Mouse (Mus musculus) neural tube, embryonic 13.5 days (tissue): Measurements from ENCODE around the gene Eif5a2. TPM values are rescaled to one million over a fixed set of nuclear protein-coding genes. Genes with fewer than 3 reads are reported as not detected.
A peak's percentile ranks its signal among the peaks of the same experiment; 100 is the strongest.
"Not testable (repeated sequence)": the region's sequence is repeated elsewhere in the genome, so short reads cannot be mapped to it uniquely, and the experiment has no call there.

Experiments used
- ATAC-seq: fragments of 200-750 bp; cut with Nextera tagmentation; 2 replicates; pipeline ENCODE4 v1.8.0; 2017; ENCODE audit warnings: low read depth, mild to moderate bottlenecking, moderate TSS enrichment, moderate library complexity
- H3K27ac ChIP-seq: fragments of 300-500 bp; sonication (generic); replicated peaks from 2 replicates; pipeline ENCODE4 v1.5.1; 2015; ENCODE audit warnings: moderate library complexity, mild to moderate bottlenecking, inconsistent platforms
- H3K27me3 ChIP-seq: fragments of 300-500 bp; sonication (generic); 2 replicates; pipeline ENCODE4 v1.6.1; 2015; ENCODE audit warnings: mild to moderate bottlenecking, inconsistent platforms
- H3K36me3 ChIP-seq: fragments of 300-500 bp; sonication (generic); 2 replicates; pipeline ENCODE4 v1.6.1; 2015; ENCODE audit warnings: mild to moderate bottlenecking, inconsistent platforms
- H3K4me1 ChIP-seq: fragments of 300-500 bp; sonication (generic); replicated peaks from 2 replicates; pipeline ENCODE4 v1.6.1; 2015; ENCODE audit warnings: inconsistent platforms
- H3K4me2 ChIP-seq: fragments of 300-500 bp; sonication (generic); 2 replicates; pipeline ENCODE4 v1.6.1; 2015; ENCODE audit warnings: inconsistent platforms, mild to moderate bottlenecking, moderate library complexity
- H3K4me3 ChIP-seq: fragments of 300-500 bp; sonication (generic); 2 replicates; pipeline ENCODE4 v1.5.1; 2015; ENCODE audit warnings: mild to moderate bottlenecking, inconsistent platforms
- H3K9ac ChIP-seq: fragments of 300-500 bp; sonication (generic); 2 replicates; pipeline ENCODE4 v1.6.1; 2015; ENCODE audit warnings: moderate library complexity, mild to moderate bottlenecking, inconsistent platforms
- H3K9me3 ChIP-seq: fragments of 300-500 bp; sonication (generic); 2 replicates; pipeline ENCODE4 v1.6.1; 2016; ENCODE audit warnings: inconsistent platforms
- WGBS: fragments of 180-500 bp; shearing (Covaris S2); methylation state at CpG from one replicate; pipeline ENCODE4 v1.1.7; 2015; 5-methylcytosine and 5-hydroxymethylcytosine counted together
- polyA plus RNA-seq: library from polyadenylated mRNA; unstranded; fragments of >200 nt; fragmentation: Nextera tagmentation; extraction: Ambion mirVana; gene quantifications from 2 replicates; pipeline ENCODE4 v1.2.1, GENCODE M21; 2015

The Eif5a2 gene
- polyA plus RNA-seq = 11.4 and 11.8 TPM in 2 replicates

DNA sequence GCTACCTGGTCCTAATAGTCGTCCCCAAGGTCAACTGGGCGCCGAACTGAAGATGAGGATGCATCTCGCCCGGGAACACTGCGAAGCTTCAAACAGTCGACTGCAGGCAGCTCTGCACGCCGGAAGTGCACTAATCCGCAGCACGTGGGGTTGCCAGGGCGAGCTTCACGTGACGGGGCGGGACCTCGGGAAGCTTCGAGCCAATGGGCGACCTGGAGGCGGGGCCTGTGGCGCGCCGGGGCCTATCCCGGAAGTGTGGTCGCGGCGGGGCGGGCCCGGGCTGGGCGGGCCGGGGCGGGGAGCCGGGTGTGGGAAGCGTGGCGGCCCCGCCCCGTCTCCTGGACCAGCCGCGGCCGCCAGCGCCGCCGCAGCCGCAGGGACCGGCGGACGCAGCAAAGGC is at the start of gene Eif5a2:
TSS of gene Eif5a2 (plus strand) at position 283 of the 400 bp plus-strand sequence.
- Histone ChIP-seq H3K36me3 (no peaks in the 10 kb centered on the region), H3K4me1 (peaks cover 15% of the 10 kb centered on the region), H3K4me2 (peak within 1 kb of the TSS; percentile 98), H3K9me3 (no peaks in the 10 kb centered on the region), H3K27me3 (no peaks in the 10 kb centered on the region; the same call in 1 of the 2 replicates), H3K4me3 (peak within 1 kb of the TSS; percentile 76), H3K9ac (peak within 1 kb of the TSS; percentile 82), H3K27ac (no peak within 1 kb of the TSS)
- WGBS = 3% methylated on average over 44 of the region's 46 CpGs
- ATAC-seq = peak; percentile 100

DNA sequence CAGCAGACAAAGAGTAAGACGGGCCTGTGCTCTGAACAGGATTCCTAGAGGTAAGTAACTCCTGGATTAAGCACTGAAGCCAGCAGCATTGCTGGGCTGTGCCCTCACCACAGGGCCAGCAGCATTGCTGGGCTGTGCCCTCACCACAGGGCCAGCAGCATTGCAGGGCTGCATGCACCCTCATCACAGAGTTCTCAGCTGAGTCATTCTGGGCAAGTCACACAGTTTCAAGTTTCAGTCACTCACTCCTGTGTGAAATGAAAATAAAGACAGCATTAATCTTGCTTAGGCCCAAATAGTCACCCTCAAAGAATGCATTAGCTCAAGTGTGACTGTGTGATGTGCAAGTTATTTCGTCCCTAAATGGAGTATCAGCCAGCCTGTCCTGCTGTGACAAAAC is 46.4 kb upstream of the Eif5a2 start:
- Histone ChIP-seq H3K27me3 (no peaks in the 10 kb centered on the region), H3K4me1 (0 out of 2 replicates have a peak, but pooled peaks cover 7% of the 10 kb centered on the region), H3K9ac (no peak overlapping the region), H3K9me3 (no peaks in the 10 kb centered on the region), H3K4me3 (no peak overlapping the region), H3K36me3 (no peaks in the 10 kb centered on the region), H3K27ac (no peak overlapping the region), H3K4me2 (no peak overlapping the region)
- ATAC-seq = no peak
- WGBS = 66% methylated on average over 2 of the region's 2 CpGs

DNA sequence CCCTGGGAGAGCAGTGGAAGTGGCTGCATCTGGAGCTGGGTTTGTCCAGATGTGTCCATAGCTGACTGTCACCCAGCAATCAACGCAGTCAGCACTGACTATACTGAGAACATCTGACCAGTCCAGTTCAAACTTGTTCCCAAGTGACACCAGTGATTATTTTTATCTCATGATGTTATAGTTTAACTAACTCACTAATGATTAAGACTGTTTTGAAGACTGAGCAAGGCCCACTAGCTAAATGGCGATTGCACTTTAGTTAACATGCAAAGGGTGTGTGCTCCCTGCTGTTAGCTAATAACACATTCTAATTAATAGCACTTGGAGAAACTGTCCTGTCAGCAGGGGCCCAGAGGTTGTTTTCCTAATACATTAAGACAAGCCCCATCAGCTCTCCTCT is 44.1 kb upstream of the Eif5a2 start:
- no peak overlapping the region for H3K4me2 ChIP-seq
- H3K27me3 ChIP-seq = no peaks in the 10 kb centered on the region
- no peak overlapping the region for H3K9ac ChIP-seq
- ATAC-seq = peak; percentile 43; the same call in 1 of the 2 replicates
- 41% methylated on average over 2 of the region's 2 CpGs for WGBS
- H3K36me3 ChIP-seq = no peaks in the 10 kb centered on the region
- H3K9me3 ChIP-seq = no peaks in the 10 kb centered on the region
- no peak overlapping the region for H3K27ac ChIP-seq
- peaks cover 15% of the 10 kb centered on the region for H3K4me1 ChIP-seq
- no peak overlapping the region for H3K4me3 ChIP-seq

DNA sequence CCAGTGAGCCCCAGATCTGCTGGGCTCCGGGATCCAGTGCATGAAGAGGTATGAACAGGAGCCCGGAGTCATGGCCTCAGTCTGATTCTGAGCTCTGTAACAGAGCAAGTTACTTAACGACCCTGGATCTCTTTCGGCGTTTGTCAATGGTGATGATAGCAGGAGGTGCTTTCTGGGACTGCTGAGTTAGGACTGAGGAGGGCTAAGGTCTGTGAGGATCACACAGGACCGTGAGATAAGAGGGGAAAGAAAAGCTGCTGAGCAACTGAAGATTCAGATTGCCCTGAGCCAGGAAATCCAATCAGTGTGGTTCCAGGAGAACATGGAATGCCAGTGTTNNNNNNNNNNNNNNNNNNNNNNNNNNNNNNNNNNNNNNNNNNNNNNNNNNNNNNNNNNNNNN is 40.7 kb upstream of the Eif5a2 start:
- H3K9ac ChIP-seq = no peak overlapping the region
- H3K27me3 ChIP-seq = no peaks in the 10 kb centered on the region
- no peak overlapping the region for H3K4me2 ChIP-seq
- H3K9me3 ChIP-seq = no peaks in the 10 kb centered on the region
- no peaks in the 10 kb centered on the region for H3K36me3 ChIP-seq
- peaks cover 15% of the 10 kb centered on the region for H3K4me1 ChIP-seq
- no peak overlapping the region for H3K4me3 ChIP-seq
- H3K27ac ChIP-seq = no peak overlapping the region
- 21% methylated on average over 6 of the region's 6 CpGs for WGBS
- ATAC-seq = no peak

DNA sequence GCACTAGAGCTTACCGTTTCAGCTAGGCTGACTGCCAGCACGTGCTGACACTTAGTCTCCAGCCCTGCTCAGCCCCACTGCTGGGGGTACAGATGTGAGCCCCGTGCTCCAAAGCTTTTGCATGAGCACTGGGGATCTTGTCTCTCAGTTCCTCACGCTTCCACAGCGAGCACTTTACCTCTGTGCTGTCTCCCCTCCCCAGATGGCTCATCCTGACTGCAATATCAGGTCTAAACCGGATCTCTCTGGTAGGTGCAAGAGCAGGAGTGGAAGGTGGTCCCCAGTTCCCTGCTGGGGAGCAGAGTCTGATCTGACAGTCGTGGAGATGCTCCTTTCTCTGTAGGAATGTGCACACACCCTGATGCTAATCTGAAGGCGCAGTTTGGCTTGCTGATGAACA is 37.8 kb upstream of the Eif5a2 start:
- H3K4me3 ChIP-seq = no peak overlapping the region
- no peaks in the 10 kb centered on the region for H3K27me3 ChIP-seq
- H3K9ac ChIP-seq = no peak overlapping the region
- WGBS = 57% methylated on average over 8 of the region's 8 CpGs
- H3K36me3 ChIP-seq = no peaks in the 10 kb centered on the region
- H3K4me1 ChIP-seq = peaks cover 8% of the 10 kb centered on the region
- no peak overlapping the region for H3K27ac ChIP-seq
- 0 out of 2 replicates have a peak, but pooled peaks have one; percentile 9 for ATAC-seq
- no peak overlapping the region for H3K4me2 ChIP-seq
- no peaks in the 10 kb centered on the region for H3K9me3 ChIP-seq

DNA sequence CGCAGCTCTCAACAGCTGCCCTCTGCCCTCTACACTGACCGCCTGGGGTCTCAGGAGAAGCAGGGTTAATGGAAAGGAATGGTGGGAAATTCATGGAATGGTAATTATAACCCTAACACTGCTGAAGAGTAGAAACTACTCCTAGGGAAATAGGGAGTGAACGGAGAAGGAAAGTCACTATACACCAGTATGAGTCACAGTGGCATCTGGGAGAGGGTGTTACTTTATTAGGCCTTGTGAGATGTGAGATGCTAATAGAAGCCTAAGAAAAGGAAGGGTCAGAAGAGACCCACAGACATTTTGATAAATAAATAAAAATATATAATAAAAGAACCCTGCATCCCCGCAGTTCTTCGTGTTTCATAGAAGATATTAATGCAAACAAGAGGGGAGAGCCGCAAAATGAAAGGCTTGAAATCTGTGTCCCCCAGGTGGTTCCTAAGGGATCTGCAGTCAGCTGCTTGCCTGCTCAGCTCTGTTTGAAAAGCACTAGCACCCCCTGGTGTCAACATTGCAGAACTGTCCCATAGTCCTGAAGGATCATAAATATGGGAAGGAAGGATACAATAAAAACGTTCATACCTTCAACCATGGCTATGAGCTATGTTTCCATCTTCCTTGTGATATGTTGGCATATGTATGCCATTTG is 35.1 kb upstream of the Eif5a2 start:
- H3K9me3 ChIP-seq = no peaks in the 10 kb centered on the region
- ATAC-seq = peak; percentile 93
- H3K4me2 ChIP-seq = no peak overlapping the region
- no peaks in the 10 kb centered on the region for H3K27me3 ChIP-seq
- H3K4me3 ChIP-seq = no peak overlapping the region
- no peaks in the 10 kb centered on the region for H3K4me1 ChIP-seq
- WGBS = 33% methylated on average over 7 of the region's 7 CpGs
- H3K36me3 ChIP-seq = no peaks in the 10 kb centered on the region
- no peak overlapping the region for H3K9ac ChIP-seq
- no peak overlapping the region for H3K27ac ChIP-seq

DNA sequence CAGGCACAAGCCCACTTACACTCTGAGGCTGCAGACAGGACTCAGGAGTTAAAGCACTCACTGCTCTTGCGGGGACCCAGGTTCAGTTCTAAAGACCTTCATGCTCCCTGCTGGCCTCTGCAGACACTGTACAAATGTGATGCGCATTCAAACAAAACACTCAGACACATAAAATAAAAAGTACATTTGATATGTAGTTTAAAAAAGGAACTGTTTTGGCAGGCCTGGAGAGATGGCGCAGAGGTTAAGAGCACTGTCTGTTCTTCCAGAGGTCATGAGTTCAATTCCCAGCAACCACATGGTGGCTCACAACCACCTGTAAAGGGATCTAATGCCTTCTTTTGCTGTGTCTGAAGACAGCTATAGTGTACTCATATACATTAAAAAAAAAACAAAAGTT is 32.9 kb upstream of the Eif5a2 start:
- Histone ChIP-seq H3K27ac (no peak overlapping the region), H3K4me1 (no peaks in the 10 kb centered on the region), H3K9ac (no peak overlapping the region), H3K9me3 (no peaks in the 10 kb centered on the region), H3K36me3 (no peaks in the 10 kb centered on the region), H3K4me2 (no peak overlapping the region), H3K4me3 (no peak overlapping the region), H3K27me3 (no peaks in the 10 kb centered on the region)
- no peak for ATAC-seq
- 89% methylated on average over 3 of the region's 3 CpGs for WGBS

DNA sequence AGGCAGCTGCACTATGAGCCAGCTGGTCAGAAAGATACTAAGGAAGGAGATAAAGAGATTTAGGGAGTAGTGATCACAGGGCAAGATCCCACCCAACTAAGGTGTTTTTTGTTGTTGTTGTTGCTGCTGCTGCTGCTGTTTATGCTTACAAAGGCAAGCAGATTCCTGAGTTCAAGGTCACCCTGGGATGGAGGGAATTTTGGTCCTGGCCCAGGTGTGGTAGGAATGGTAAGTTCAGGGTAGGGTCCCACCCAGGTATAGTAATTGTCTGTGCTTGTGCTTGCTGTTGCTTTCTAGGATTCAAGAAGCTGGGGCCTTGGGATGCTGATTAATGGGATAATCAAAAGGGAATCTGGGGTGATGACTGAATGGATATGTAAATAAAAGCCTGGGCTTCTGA is 32.1 kb upstream of the Eif5a2 start:
- no peak overlapping the region for H3K27ac ChIP-seq
- no peak overlapping the region for H3K4me3 ChIP-seq
- no peak for ATAC-seq
- no peaks in the 10 kb centered on the region for H3K27me3 ChIP-seq
- no peaks in the 10 kb centered on the region for H3K9me3 ChIP-seq
- H3K4me1 ChIP-seq = no peaks in the 10 kb centered on the region
- no peaks in the 10 kb centered on the region for H3K36me3 ChIP-seq
- no peak overlapping the region for H3K9ac ChIP-seq
- no peak overlapping the region for H3K4me2 ChIP-seq

DNA sequence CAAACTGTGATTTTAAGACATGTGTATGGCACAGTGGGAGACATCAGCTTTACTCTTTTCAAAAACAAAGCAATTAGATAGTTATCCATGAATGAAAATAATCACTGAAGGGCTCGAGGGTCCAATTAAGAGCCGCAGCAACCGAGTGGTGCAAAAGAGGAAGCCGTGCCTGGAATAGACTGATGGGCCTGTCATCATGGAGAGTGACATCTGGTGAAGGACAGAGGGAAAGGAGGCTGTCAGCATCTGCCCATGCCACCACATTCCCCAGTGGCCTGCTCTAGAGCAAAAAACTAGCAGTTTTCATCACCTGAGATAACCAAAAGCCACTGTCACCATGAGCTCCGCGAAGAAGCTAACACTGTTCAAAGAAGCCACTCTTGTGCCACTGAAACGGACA is 25.6 kb upstream of the Eif5a2 start:
- Histone ChIP-seq H3K4me3 (no peak overlapping the region), H3K4me1 (peaks cover 12% of the 10 kb centered on the region; the same call in 1 of the 2 replicates), H3K9ac (no peak overlapping the region), H3K4me2 (no peak overlapping the region), H3K27ac (no peak overlapping the region), H3K27me3 (no peaks in the 10 kb centered on the region), H3K9me3 (no peaks in the 10 kb centered on the region), H3K36me3 (no peaks in the 10 kb centered on the region)
- peak; percentile 69; the same call in 1 of the 2 replicates for ATAC-seq
- WGBS = 58% methylated on average over 7 of the region's 7 CpGs

DNA sequence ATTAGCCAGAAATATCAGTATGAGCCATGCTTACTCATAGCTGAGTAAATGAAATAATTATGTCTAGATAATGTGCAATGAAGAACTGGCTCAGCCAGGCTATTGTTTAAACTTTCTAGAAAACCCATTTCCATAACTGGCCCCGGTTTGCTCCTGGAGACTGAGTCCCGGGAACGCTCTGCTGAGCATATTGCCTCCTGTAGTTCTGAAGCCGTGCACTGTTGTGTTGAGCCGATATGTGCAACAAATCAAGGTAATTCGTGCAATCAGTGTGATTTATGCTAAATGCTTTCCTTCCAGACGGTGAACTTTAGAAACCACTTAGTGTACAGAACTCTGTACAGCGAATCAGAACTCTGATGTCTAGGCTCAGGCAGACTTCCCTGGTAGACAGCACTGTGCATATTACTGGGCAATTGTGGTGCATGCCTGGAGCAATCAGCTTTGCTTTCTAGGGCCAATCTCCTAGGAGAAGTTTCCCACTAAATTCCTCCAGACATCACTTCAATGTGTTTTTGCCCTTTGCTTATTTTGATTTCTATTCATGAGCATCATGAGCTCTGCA is 19.8 kb upstream of the Eif5a2 start:
- no peaks in the 10 kb centered on the region for H3K9me3 ChIP-seq

DNA sequence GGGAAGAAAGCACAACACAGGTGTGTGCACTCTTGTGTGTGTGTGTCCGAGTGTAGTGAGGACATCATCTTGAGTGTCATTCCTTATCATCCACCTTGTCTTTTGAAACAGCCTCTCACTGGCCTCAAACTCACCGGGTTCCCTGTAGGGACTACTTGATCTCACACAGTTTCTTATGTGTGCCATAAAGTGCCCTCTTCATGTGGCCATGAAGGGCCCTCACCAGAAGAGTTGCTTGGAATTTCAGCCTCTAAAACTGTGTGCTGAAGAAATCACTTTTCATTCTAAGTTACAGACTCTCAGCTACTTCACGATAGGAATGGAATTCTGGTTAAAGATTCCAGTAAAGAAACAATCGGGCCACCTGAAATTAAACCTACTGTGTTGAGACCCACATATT is 14.1 kb upstream of the Eif5a2 start:
- ATAC-seq = no peak
- H3K4me2 ChIP-seq = no peak overlapping the region
- no peaks in the 10 kb centered on the region for H3K36me3 ChIP-seq
- H3K9ac ChIP-seq = no peak overlapping the region
- no peak overlapping the region for H3K27ac ChIP-seq
- 90% methylated on average over 4 of the region's 4 CpGs for WGBS
- no peaks in the 10 kb centered on the region; the same call in 1 of the 2 replicates for H3K9me3 ChIP-seq
- H3K4me1 ChIP-seq = no peaks in the 10 kb centered on the region
- H3K4me3 ChIP-seq = no peak overlapping the region
- H3K27me3 ChIP-seq = no peaks in the 10 kb centered on the region

More for the DNA sequence above, 19.8 kb upstream of the Eif5a2 start:
- no peak overlapping the region for H3K9ac ChIP-seq
- no peak overlapping the region for H3K27ac ChIP-seq
- H3K4me2 ChIP-seq = no peak overlapping the region
- 35% methylated on average over 8 of the region's 8 CpGs for WGBS
- no peaks in the 10 kb centered on the region for H3K27me3 ChIP-seq
- ATAC-seq = peak; percentile 77
- no peaks in the 10 kb centered on the region for H3K36me3 ChIP-seq
- no peak overlapping the region for H3K4me3 ChIP-seq
- 0 out of 2 replicates have a peak, but pooled peaks cover 7% of the 10 kb centered on the region for H3K4me1 ChIP-seq

DNA sequence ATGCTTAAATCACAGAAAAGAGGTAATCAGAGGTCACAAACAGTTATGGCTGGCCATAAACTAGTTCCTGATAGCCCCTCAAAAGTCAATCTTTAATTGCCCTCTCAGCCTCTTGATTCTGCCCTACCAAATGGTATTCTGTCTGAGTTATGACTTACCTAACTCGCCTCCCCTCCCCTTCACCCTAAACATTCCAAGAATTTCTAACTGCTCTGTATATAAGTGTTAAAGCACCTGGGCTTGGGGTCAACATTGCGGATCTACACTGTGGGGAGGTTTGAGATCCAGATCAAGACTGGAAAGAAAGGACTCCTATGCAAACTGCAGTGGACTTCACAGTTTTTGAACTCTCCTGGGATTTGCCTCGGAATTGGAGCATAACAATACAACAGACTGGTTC is 12.9 kb upstream of the Eif5a2 start:
- no peak overlapping the region for H3K4me3 ChIP-seq
- H3K9ac ChIP-seq = no peak overlapping the region
- H3K4me2 ChIP-seq = no peak overlapping the region
- H3K27ac ChIP-seq = no peak overlapping the region
- no peaks in the 10 kb centered on the region; the same call in 1 of the 2 replicates for H3K9me3 ChIP-seq
- no peak for ATAC-seq
- WGBS = 51% methylated on average over 3 of the region's 3 CpGs
- H3K4me1 ChIP-seq = no peaks in the 10 kb centered on the region
- no peaks in the 10 kb centered on the region for H3K27me3 ChIP-seq
- no peaks in the 10 kb centered on the region for H3K36me3 ChIP-seq

DNA sequence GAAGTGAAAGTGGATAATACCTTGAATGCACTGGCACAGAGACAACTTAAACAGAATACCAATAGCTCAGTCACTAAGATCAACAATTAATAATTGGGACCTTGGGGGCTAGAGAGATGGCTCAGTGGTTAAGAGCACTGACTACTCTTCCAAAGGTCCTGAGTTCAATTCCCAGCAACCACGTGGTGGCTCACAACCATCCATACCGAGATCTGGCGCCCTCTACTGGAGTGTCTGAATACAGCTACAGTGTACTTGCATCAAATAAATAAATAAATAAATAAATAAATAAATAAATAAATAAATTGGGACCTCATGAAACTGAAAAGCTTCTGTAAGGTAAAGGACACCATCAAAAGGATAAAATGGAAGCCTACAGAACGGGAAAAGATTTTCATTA is 8.2 kb upstream of the Eif5a2 start:
- H3K4me1 ChIP-seq, H3K4me3 ChIP-seq, H3K27me3 ChIP-seq, H3K4me2 ChIP-seq, H3K36me3 ChIP-seq, H3K9me3 ChIP-seq, H3K27ac ChIP-seq, ATAC-seq, H3K9ac ChIP-seq: not testable (repeated sequence)
- WGBS = 73% methylated on average over 4 of the region's 4 CpGs
